Mouse (Mus musculus) limb, embryonic 11.5 days (tissue): Measurements from ENCODE around the gene Tmx4. TPM values are rescaled to one million over a fixed set of nuclear protein-coding genes. Genes with fewer than 3 reads are reported as not detected.
A peak's percentile ranks its signal among the peaks of the same experiment; 100 is the strongest.

Source experiments
- ATAC-seq: fragments of 200-750 bp; cut with Nextera tagmentation; 2 replicates; pipeline ENCODE4 v1.8.0; 2017; ENCODE audit warnings: low read depth; ENCODE audit not compliant: insufficient number of reproducible peaks, low FRiP score, low TSS enrichment
- DNase-seq: peaks from one replicate; pipeline ENCODE4 v3.0.0-alpha.2; 2015; ENCODE audit warnings: low spot score
- H3K27ac ChIP-seq: fragments of 300-500 bp; sonication (generic); replicated peaks from 2 replicates; pipeline ENCODE4 v1.5.1; 2014; ENCODE audit warnings: low read depth, mild to moderate bottlenecking, low read length
- H3K27me3 ChIP-seq: fragments of 300-500 bp; sonication (generic); 2 replicates; pipeline ENCODE4 v1.6.1; 2014; ENCODE audit warnings: mild to moderate bottlenecking, low read length, mixed read lengths; ENCODE audit not compliant: control insufficient read depth, insufficient read depth
- H3K36me3 ChIP-seq: fragments of 300-500 bp; sonication (generic); 2 replicates; pipeline ENCODE4 v1.6.1; 2014; ENCODE audit warnings: mild to moderate bottlenecking, low read length, moderate library complexity, mixed read lengths; ENCODE audit not compliant: control insufficient read depth, insufficient read depth
- H3K4me1 ChIP-seq: fragments of 300-500 bp; sonication (generic); 2 replicates; pipeline ENCODE4 v1.6.1; 2014; ENCODE audit warnings: low read length, mixed read lengths; ENCODE audit not compliant: control insufficient read depth, insufficient read depth
- H3K4me2 ChIP-seq: fragments of 300-500 bp; sonication (generic); 2 replicates; pipeline ENCODE4 v1.6.1; 2014; ENCODE audit warnings: low read depth, mild to moderate bottlenecking, moderate library complexity; ENCODE audit not compliant: severe bottlenecking
- H3K4me3 ChIP-seq: fragments of 300-500 bp; sonication (generic); 2 replicates; pipeline ENCODE4 v1.5.1; 2014; ENCODE audit warnings: low read depth, low read length
- H3K9ac ChIP-seq: fragments of 300-500 bp; sonication (generic); 2 replicates; pipeline ENCODE4 v1.6.1; 2014; ENCODE audit warnings: mild to moderate bottlenecking, low read length
- H3K9me3 ChIP-seq: fragments of 300-500 bp; sonication (generic); 2 replicates; pipeline ENCODE4 v1.6.1; 2016; ENCODE audit warnings: low read length; ENCODE audit not compliant: control insufficient read depth
- WGBS: fragments of 180-500 bp; shearing (Covaris S2); extraction: QIAGEN DNeasy Blood & Tissue Kit; methylation state at CpG from one replicate; pipeline ENCODE4 v1.1.7; 2014; 5-methylcytosine and 5-hydroxymethylcytosine counted together
- polyA plus RNA-seq: library from polyadenylated mRNA; unstranded; fragments of >200 nt; fragmentation: Nextera tagmentation; extraction: Ambion mirVana; gene quantifications from 2 replicates; pipeline ENCODE4 v1.2.1, GENCODE M21; 2014

Tmx4 gene
- polyA plus RNA-seq, 1 experiment from 2014 or later: 25.3 TPM

DNA sequence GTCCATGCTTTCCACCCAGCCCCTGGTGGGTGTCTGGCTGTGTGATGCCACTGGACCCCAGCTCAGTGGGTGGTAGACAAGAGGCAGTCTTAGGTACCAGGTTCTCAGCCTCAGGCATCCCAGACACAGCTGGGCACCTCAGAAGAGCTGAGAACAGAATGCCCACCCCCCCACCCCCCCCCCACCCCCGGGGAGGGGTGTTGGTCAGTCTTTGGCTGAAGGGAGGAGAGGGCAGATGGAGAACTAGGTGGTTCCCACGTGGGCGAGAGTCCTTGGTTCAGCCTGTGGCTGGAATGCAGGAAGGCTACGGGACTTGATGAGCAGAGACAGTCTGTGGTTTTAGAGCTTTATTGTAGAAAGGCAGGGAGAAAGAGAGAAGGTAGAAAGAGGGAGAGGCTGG, 12.5 kb upstream of the Tmx4 start:
- ATAC-seq (0 out of 2 replicates have a peak, but pooled peaks have one; percentile 26), DNase-seq (no peak)
- no peak overlapping the region for H3K4me3 ChIP-seq
- H3K27me3 ChIP-seq: no peaks in the 10 kb centered on the region
- no peaks in the 10 kb centered on the region for H3K9me3 ChIP-seq
- H3K9ac ChIP-seq: no peak overlapping the region
- no peaks in the 10 kb centered on the region for H3K36me3 ChIP-seq
- H3K4me2 ChIP-seq: no peak overlapping the region
- no peak overlapping the region for H3K27ac ChIP-seq
- WGBS: 23% methylated on average over 4 of the region's 4 CpGs
- H3K4me1 ChIP-seq: no peaks in the 10 kb centered on the region

DNA sequence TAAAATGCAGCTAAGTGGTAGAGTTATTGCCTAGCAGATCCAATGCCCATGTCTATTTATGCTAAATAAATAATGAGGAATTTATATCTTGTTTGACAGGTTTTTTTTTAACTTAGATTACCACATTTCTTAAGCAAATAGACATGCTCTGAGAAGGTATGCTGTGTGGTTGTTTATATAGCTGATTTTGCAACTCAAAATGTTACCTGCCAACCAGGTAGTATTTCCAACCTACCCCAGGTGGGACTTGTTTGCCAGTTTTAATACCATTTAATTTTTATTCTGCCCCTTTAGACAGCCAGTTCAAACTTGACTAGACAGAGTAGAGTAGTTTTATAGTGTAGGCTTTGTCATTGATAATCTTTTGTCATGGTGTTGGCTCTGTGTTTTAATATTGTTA, 10.7 kb upstream of the Tmx4 start:
- H3K4me2 ChIP-seq: no peak overlapping the region
- H3K4me3 ChIP-seq: no peak overlapping the region
- no peak overlapping the region for H3K9ac ChIP-seq
- no peaks in the 10 kb centered on the region for H3K27me3 ChIP-seq
- H3K4me1 ChIP-seq: no peaks in the 10 kb centered on the region
- no peaks in the 10 kb centered on the region for H3K36me3 ChIP-seq
- H3K27ac ChIP-seq: no peak overlapping the region
- DNase-seq (no peak), ATAC-seq (no peak)
- no peaks in the 10 kb centered on the region for H3K9me3 ChIP-seq

GRCm38 (mm10) chr2:134652759-134653158, 8.8 kb upstream of the Tmx4 start:
- no peaks in the 10 kb centered on the region for H3K36me3 ChIP-seq

DNA sequence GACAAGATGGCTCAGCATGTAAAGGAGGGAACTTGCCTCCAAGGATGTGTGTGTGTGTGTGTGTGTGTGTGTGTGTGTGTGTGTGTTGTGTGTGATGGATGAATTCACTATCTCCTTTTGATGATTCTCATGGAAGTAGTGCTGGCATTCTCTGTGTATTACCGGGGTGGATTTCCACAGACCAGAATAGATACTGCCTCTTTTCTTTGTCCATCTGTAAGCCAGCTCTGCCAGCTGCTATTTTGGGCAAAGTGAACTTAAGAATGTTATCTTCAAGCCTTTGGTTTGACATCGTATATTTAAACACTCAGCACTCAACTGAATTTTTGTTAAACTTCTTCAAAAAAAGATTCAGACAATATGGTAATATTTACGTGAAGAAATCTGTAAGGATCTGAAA, 5.1 kb upstream of the Tmx4 start:
- Histone ChIP-seq H3K36me3 (no peaks in the 10 kb centered on the region), H3K27ac (no peak overlapping the region), H3K9ac (no peak overlapping the region), H3K27me3 (no peaks in the 10 kb centered on the region), H3K4me3 (no peak overlapping the region), H3K9me3 (no peaks in the 10 kb centered on the region), H3K4me1 (no peaks in the 10 kb centered on the region), H3K4me2 (no peak overlapping the region)
- no peak for ATAC-seq
- no peak for DNase-seq
- WGBS: 92% methylated on average over 3 of the region's 3 CpGs

More at GRCm38 (mm10) chr2:134652759-134653158, 8.8 kb upstream of the Tmx4 start:
- ATAC-seq (no peak), DNase-seq (no peak)
- 86% methylated on average over 5 of the region's 5 CpGs for WGBS
- no peak overlapping the region for H3K4me3 ChIP-seq
- H3K27me3 ChIP-seq: no peaks in the 10 kb centered on the region
- H3K9ac ChIP-seq: no peak overlapping the region
- H3K4me1 ChIP-seq: no peaks in the 10 kb centered on the region
- H3K9me3 ChIP-seq: no peaks in the 10 kb centered on the region
- no peak overlapping the region for H3K4me2 ChIP-seq
- no peak overlapping the region for H3K27ac ChIP-seq

GRCm38 (mm10) chr2:134645752-134646151, 1.8 kb upstream of the Tmx4 start:
- H3K9ac ChIP-seq: no peak overlapping the region
- H3K4me2 ChIP-seq: no peak overlapping the region
- WGBS: 61% methylated on average over 3 of the region's 3 CpGs
- H3K27me3 ChIP-seq: no peaks in the 10 kb centered on the region
- no peaks in the 10 kb centered on the region for H3K36me3 ChIP-seq
- H3K4me3 ChIP-seq: no peak overlapping the region
- ATAC-seq: no peak
- DNase-seq: no peak
- H3K27ac ChIP-seq: no peak overlapping the region
- no peaks in the 10 kb centered on the region for H3K9me3 ChIP-seq
- peaks cover 3% of the 10 kb centered on the region; the same call in 1 of the 2 replicates for H3K4me1 ChIP-seq

- WGBS: 66% methylated on average over 4 of the region's 4 CpGs
Observed at GRCm38 (mm10) chr2:134645166-134645565, 1.2 kb upstream of the Tmx4 start.

GRCm38 (mm10) chr2:134644301-134644912, 462 bp upstream of the Tmx4 start:
- ATAC-seq: peak; percentile 60; the same call in 1 of the 2 replicates

More at GRCm38 (mm10) chr2:134645166-134645565, 1.2 kb upstream of the Tmx4 start:
- Histone ChIP-seq H3K4me3 (no peak overlapping the region), H3K36me3 (no peaks in the 10 kb centered on the region), H3K9ac (no peak overlapping the region), H3K9me3 (no peaks in the 10 kb centered on the region), H3K27me3 (no peaks in the 10 kb centered on the region), H3K4me1 (peaks cover 3% of the 10 kb centered on the region; the same call in 1 of the 2 replicates), H3K4me2 (no peak overlapping the region), H3K27ac (no peak overlapping the region; the same call in 1 of the 2 replicates)
- no peak for ATAC-seq
- DNase-seq: no peak

DNA sequence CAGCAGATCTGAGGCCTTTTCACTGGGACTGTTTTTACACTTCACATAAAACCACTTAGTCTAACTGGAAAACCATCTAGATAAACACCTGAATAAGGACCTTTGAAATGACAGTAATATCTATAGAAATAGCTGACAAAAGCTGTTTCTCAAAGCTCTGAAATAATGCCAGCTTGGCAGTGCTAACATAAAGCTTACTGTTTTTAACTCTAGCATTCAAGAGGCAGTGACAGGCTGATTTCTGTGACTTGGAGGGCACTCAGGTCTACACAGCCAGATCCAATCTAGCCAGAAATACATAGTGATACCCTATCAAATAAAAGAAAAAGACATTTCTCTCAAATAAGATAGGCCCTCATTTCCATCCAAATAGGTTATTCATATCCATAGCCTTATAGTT, 1.6 kb downstream of the Tmx4 start:
- no peak overlapping the region for H3K27ac ChIP-seq
- no peak overlapping the region for H3K9ac ChIP-seq
- H3K36me3 ChIP-seq: no peaks in the 10 kb centered on the region; the same call in 1 of the 2 replicates
- H3K4me1 ChIP-seq: peaks cover 3% of the 10 kb centered on the region; the same call in 1 of the 2 replicates
- DNase-seq (no peak), ATAC-seq (no peak)
- no peak overlapping the region for H3K4me2 ChIP-seq
- H3K27me3 ChIP-seq: no peaks in the 10 kb centered on the region
- no peak overlapping the region for H3K4me3 ChIP-seq
- H3K9me3 ChIP-seq: no peaks in the 10 kb centered on the region

More at GRCm38 (mm10) chr2:134644301-134644912, 462 bp upstream of the Tmx4 start:
- Histone ChIP-seq H3K4me1 (peaks cover 3% of the 10 kb centered on the region; the same call in 1 of the 2 replicates), H3K27me3 (no peaks in the 10 kb centered on the region), H3K4me2 (peak overlapping the region; percentile 7; the same call in 1 of the 2 replicates), H3K9ac (no peak overlapping the region), H3K36me3 (no peaks in the 10 kb centered on the region), H3K9me3 (no peaks in the 10 kb centered on the region), H3K27ac (no peak overlapping the region; the same call in 1 of the 2 replicates), H3K4me3 (peak overlapping the region; percentile 74; the same call in 1 of the 2 replicates)
- no peak for DNase-seq
- WGBS: 38% methylated on average over 6 of the region's 6 CpGs
